Mouse (Mus musculus): Measurements from ENCODE around the gene Nlrp1a.

The Nlrp1a gene

GRCm38 (mm10) chr11:71144661-71145060, at the start of gene Nlrp1a:
Gene Nlrp1a, minus strand, starts transcription at chr11:71144704.
- DNase-seq (ENCODE audit: low read depth, low spot score): peak; percentile 8

- DNase-seq (ENCODE audit: low read depth, low spot score): no peak
These were observed 25.1 kb upstream of the Nlrp1a start for GRCm38 (mm10) chr11:71169633-71170032.

GRCm38 (mm10) chr11:71164139-71164538, 19.6 kb upstream of the Nlrp1a start:
- DNase-seq (ENCODE audit: low read depth, low spot score): no peak

DNA sequence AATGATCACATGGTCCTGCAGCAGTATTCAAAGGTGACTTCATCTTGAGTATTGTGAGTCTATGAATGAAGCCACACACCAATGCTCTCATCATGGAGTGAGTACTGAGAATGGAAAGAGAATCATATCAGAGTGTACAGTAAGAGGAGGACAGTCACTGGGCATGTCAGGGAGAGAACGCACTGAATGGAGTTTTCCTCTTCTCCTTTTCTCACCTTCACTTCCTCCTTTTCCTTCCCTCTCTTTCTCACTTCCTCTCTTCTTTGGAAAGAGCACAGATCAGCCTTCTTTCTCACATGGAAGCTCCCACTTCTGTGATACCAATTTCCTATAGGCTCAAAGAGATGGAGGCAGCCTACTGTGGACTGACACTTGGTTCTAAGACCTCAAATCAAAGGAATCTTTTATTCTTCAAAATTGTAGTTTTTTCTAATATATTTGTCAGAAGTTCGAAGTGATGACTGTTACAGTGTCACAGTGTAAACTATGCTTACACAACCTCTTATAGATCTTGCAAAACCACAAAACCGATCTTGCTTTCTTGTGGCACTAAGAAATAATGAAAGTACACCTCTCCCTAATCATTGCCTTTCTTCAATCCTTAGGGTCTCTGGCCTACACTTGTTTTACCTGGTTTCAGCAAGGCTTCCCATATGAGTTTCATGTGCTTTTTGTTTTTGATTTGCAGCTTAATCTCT, 15.1 kb upstream of the Nlrp1a start:
- DNase-seq (ENCODE audit: low read depth, low spot score): no peak

DNA sequence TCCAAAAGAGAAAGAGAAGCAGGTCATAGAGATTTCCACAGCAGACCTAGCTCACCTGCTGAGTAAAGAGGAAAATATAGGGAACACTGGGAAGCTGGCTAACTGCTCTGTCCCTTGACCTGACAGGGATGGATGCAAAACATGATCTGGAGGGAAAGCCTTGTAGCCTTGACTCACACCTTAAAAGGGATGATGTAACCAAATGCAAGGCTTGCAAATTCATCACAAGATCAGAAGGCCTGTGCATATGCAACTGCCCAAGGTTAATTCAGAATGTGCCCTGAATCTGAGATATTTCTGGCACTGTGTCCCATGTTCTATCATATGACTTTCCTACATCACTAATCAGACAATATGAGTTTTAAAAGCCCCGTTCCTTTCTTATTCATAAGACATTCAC, 10.8 kb upstream of the Nlrp1a start:
- DNase-seq (ENCODE audit: low read depth, low spot score): no peak

DNA sequence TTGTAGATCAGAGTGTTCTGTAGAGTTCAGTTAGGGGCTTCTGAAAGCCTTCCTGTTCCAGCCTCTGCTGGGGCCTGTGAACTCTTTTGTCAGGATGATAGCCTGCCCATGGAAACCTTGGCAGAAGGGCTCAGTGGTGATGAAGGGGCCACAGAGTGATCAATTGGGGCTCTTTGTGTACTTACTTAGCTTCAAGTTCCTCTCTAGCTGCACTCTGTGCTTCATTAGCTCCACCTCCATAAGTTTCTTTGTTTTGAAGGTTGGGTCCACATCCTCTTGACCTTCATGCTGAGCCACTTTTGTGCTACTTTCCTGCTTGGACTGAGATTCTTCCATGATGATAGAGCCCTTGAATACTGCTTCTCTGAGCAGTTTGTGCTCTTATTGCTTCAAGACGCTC, 2.5 kb downstream of the Nlrp1a start:
- no peak for DNase-seq (ENCODE audit: low read depth, low spot score)

DNA sequence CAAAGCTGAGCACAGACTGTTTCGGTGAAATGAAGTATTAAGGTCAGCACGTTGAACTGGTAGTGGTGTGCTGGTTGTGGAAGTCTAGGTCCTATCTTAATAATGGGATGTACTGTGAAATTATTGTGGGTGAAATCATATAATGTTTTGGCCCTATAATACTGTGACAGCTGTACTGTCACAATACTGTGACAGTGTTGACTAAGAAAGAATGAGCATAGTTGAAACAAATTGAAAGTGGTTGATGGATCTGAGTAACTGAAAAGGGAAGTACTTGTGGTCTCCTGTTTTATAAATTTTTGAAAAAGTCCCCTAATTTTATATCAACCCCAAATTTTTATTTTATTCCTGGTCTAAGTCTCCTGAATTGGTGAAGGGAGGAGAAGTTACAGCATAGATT, 37.4 kb downstream of the Nlrp1a start:
- DNase-seq (ENCODE audit: low read depth, low spot score): no peak

GRCm38 (mm10) chr11:71106261-71107021, 38.1 kb downstream of the Nlrp1a start:
- DNase-seq (ENCODE audit: low read depth, low spot score): no peak

DNA sequence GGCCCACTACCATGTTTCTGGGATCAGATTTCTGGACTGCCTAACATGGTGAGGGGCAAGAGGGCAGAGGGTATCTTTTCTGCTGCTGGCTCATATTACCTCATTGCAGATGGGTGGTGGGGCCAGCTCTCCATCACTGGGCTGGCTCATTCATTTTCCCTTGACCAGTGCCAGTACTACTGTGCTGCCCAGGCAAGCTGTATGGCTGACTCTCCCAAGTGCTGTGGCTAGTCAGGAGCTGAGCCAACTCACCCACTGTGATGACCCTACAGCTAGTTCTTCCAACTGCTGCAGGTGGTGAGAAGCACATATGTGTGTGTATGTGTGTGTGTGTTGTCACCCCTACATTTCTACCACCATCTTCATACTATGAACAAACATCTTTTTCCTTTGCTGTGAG, 40.6 kb downstream of the Nlrp1a start:
- DNase-seq (ENCODE audit: low read depth, low spot score): no peak

DNA sequence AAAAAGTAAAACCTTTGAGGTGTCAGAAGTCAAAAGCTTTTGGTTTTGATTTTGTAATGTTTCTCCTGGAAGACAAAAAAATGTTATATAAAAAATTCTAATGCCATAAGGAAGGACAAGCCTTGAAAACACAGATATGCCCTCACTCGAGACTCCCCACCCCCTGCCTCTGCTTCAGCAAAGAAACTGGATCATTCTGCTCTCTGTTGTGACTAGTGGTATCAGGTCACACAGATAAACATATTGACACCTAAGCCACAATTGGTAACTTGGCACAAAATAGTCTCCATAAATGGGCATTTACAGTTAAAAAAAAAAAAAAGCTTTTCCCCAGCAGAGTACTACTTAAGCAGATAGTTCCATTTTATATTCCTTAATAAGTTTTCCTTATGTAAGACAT, 68.2 kb downstream of the Nlrp1a start:
- no peak for DNase-seq (ENCODE audit: low read depth, low spot score)

- peak; percentile 22 for DNase-seq (ENCODE audit: low read depth, low spot score)
These were observed 92.0 kb downstream of the Nlrp1a start for GRCm38 (mm10) chr11:71052554-71052953.
